Mouse (Mus musculus): ENCODE results near the gene Ccdc78.

Gene Ccdc78

DNA sequence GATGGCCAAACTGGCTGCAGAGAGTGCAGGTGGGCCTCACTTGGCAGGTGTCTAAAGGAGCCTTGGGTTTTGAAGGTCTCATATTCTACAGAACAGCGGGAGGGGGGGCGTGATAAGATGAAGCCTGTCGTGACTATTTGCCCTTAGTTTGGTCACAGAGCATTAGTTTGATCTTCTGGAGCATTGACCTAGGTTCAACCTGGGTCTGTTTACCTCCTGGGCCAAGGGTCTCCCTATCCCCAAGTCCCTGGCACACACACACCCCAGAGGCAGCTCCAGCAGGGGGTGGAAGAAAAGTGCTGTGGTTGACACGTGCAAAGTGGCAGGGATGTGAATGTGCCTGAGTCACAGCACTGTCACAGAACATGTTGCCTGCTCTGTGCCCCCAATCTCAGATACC is 24.5 kb downstream of the Ccdc78 start:
- DNase-seq (ENCODE audit: low read depth), result no peak

DNA sequence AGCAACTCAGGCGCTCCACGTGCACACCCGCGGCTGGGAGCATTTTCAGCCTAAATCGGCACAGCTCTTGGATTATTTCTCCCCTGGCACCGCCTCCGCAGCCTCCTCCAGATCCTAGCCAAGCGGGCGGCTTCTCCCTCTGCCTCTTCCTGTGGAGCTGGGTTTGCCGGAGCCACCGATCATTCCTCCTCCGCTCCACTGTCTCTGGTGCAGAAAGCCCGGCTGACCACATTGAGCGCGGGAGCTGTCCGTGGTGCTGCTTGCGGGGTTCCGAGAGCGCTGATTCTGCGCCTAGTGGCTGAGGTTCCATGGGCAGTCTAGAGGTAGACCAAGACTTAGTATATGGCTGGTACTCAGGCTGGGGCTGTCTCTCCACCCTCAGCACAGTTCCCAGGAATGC is 27.1 kb downstream of the Ccdc78 start:
- DNase-seq (ENCODE audit: low read depth), result peak; percentile 26

DNA sequence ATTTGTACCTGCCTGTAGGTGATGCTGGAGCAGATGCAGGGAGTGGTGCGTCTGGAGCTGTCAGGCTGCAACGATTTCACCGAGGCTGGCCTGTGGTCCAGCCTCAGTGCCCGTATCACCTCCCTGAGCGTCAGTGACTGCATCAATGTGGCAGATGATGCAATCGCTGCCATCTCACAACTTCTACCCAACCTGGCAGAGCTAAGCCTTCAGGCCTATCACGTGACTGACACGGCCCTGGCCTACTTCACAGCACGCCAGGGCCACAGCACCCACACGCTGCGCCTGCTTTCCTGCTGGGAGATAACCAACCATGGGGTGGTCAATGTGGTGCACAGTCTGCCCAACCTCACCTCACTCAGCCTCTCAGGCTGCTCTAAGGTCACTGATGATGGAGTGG is 31.3 kb downstream of the Ccdc78 start:
- no peak for DNase-seq (ENCODE audit: low read depth)

DNA sequence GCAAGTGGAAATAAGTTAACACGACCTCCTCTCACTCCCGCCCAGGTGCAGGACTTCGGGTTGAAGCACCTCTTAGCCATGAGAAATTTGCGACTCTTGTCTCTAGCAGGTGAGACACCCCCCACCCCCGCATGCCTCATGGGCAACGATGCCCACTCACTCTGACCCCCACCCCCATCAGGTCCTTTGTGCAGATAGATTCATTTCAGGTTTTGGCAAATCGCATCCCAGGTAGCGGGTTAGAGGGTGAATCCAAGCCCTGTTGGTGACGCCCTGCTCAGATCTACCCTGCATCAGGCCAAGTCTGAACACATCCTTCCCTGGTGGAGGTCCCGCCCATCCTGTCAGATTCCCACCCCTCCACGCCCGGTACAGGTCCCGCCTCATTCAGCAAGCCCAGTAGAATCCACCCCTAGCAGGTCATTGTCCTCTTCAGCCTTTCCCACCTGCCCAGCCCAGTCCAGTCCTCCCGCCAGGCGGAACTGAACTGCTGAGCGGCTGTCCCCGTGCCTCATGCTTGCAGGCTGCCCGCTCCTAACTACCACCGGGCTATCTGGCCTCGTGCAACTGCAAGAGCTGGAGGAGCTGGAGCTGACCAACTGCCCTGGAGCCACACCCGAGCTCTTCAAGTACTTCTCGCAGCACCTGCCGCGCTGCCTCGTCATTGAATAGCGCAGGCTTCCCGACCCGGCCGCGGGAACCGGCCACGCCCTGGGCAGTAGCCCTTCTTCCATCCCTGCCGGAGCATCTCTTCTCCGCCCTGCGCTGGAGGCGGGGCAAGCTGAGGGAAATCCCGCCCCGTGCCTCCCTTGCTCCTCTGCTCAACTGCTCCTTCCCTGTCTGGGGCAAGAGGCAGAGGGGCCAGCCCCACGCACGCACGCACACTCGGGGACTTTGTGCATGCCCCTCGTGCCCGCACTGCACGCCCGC is 32.7 kb downstream of the Ccdc78 start:
- DNase-seq (ENCODE audit: low read depth), result no peak

DNA sequence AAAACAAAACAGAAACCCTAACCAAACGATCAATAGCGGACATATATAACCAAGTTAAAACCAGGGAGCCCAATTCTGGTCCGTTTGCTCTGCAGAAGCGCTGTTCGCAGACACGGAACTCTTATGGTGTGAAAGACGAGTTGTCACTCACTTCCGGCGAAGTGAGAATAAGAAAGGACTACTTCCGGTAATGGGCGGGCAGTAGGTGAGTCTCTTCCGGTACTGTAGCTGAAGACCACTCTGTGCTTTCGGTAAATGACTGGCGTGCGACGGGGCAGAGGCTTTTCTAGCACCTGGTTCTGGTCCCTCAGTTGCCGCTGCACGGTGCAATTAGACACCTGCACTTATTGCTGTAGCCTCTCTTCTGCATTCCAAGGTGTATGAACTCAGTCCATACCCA is 37.1 kb downstream of the Ccdc78 start, which contains the start of gene Wdr24:
Gene Wdr24, plus strand, starts transcription at position 176 of the 400 bp plus-strand sequence.
- peak; percentile 95 for DNase-seq (ENCODE audit: low read depth)

DNA sequence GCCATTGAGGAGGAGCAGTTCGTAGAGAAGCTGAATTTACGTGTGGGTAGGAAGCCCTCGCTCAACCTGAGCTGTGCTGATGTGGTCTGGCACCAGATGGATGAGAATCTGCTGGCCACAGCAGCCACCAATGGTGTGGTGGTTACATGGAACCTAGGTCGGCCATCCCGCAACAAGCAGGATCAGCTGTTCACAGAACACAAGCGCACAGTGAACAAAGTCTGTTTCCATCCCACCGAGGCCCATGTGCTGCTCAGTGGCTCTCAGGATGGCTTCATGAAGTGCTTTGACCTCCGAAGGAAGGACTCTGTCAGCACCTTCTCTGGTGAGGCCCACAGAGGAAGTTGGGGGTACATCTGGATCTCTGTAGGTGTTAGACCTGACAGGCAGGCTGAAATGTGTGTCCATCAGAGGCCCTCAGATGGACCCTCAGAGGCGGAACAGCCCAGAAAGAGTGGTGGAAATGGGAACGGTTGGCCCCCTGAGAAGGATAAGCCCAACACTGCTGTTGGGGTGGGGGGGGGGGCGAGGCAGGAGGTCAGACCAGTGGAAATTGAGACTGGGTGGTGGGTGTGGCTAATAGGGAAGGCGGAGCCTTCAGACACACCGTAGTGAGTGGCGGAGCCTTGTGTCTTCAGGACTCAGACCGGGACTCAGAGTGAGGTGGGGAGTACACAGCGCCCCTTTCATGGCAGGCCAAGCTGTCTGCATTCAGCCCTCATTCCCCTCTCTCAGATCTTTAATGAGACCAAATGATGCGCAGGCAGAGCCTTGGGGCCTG is 38.2 kb downstream of the Ccdc78 start:
- DNase-seq (ENCODE audit: low read depth), result no peak

DNA sequence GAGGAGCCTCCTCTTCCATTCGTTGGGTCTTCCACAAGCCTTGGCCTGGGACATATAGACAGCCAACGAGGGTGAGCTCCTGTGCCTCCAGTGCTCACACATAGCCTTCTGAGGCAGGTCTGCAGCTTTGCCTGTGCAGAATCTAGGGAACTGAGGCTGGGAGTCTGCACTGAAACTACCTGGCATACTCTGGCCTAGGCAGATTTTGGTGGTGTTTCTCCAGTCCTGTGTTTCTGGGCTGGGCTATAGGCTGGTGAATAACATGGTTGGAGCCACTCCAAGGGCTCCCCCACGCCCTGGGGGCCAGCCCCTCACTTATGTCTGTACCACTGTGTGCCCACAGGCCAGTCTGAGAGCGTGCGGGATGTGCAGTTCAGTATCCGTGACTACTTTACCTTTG is 38.9 kb downstream of the Ccdc78 start:
- DNase-seq (ENCODE audit: low read depth), result no peak

DNA sequence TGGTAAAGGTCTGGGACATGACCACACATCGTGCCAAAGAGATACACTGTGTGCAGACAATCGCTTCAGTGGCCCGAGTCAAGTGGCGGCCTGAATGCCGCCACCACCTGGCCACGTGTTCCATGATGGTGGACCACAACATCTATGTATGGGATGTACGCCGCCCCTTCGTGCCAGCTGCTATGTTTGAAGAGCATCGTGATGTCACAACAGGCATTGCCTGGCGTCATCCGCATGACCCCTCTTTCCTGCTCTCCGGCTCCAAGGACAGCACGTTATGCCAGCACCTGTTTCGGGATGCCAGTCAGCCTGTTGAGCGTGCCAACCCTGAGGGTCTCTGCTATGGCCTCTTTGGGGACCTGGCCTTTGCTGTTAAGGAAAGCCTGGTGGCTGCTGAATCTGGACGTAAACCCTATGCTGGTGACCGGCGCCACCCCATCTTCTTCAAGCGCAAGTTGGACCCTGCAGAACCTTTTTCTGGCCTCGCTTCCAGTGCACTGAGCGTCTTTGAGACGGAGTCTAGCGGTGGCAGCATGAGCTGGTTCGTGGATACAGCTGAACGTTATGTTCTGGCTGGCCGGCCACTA is 39.7 kb downstream of the Ccdc78 start:
- no peak for DNase-seq (ENCODE audit: low read depth)

DNA sequence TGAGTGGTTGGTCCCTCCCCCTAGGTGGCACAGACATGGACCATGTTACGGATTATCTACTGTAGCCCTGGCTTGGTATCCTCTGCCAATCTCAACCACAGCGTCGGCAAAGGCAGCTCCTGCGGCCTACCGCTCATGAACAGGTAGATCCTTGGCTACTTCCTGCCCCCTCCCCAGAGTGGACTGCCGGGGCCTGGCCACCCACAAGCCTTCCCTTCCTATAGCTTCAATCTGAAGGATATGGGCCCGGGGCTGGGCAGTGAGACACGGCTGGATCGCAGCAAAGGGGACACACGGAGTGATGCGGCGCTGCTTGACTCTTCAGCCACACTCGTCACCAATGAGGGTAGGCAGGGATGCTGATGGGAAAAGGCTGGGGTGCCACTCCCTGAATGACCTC is 40.6 kb downstream of the Ccdc78 start:
- DNase-seq (ENCODE audit: low read depth), result no peak

DNA sequence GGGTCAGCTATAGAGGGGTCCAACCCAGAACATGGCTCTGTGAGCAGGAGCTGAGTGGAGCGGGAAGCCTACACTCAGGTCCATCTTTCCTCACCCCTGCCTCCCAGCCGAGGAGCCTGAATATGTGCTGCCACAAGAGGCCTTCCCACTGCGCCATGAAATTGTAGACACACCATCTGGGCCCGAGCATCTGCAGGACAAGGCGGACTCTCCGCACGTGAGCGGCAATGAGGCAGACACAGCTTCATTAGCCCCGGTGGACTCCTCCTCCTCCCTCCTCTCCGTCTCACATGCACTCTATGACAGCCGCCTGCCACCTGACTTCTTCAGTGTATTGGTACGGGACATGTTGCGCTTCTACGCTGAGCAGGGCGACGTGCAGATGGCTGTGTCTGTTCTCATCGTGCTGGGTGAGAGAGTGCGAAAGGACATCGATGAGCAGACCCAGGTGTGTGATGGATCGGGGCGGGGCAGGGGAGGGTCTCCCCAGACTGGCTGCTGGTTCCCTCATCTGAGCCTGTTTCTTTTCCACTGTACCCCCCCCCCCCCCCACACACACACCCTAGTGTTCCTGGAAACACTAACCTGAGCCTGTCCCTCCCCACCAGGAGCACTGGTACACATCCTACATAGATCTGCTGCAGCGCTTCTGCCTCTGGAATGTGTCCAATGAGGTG is 41.3 kb downstream of the Ccdc78 start:
- no peak for DNase-seq (ENCODE audit: low read depth)

DNA sequence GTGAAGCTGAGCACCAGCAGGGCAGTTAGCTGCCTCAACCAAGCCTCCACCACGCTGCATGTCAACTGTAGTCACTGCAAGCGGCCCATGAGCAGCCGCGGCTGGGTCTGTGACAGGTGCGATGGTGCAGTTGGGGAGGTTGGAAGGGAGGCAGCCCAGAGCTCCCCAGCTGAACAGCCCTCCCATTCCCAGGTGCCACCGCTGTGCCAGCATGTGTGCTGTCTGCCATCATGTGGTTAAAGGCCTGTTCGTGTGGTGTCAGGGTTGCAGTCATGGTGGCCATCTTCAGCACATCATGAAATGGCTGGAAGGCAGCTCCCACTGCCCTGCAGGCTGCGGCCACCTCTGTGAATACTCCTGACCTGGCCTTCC is 41.8 kb downstream of the Ccdc78 start:
- no peak for DNase-seq (ENCODE audit: low read depth)

DNA sequence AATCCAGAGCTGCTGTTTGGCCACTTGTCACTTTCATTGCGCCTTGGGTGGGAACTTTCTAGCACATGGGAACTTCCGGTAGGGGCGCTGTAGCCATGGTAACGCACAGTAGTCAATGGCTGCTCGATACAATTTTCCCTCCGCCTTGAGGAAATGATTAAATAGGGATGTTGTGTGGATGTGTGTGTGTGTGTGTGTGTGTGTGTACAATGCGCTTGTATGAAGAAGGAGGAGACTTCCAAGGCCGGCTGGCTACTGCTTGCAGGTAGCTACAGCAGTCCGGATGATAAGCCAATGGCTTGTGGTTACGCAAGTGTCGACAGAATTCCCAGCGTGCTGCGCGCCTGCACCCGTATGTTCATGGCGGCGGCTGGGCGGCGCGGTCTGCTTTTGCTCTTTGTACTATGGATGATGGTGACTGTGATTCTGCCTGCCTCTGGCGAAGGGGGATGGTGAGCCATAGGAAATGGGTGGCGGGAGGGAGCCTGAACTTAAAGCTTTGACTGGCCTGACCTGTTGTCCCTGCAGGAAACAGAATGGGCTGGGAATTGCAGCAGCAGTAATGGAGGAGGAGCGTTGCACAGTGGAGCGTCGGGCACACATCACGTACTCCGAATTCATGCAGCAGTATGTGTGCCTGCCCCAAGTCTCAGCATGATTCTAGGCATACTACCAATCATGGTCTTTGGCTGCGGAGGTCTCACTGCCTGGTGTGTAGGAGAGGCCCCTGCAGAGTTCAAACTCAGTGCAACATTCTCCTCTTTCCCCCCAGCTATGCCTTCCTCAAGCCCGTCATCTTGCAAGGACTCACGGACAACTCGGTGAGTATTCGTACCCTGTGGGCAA is 42.6 kb downstream of the Ccdc78 start, which contains the start of gene Jmjd8:
Gene Jmjd8, plus strand, starts transcription at position 156 of the 846 bp plus-strand sequence.
- no peak for DNase-seq (ENCODE audit: low read depth)

DNA sequence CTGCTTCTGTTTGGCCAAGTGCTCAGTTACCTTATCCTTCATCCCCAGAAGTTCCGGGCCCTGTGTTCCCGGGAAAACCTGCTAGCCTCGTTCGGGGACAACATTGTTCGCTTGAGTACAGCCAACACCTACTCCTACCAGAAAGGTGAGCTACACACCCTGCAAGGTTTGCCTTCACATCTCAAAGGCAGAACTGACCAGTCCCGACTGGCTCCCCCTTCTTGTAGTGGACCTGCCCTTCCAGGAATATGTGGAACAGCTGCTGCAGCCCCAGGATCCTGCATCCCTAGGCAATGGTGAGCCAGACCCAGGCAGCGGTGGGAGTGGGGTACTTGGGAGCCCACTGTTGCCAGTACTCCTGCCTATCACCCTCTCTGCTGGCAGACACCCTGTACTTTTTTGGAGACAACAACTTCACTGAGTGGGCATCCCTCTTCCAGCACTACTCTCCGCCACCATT is 43.2 kb downstream of the Ccdc78 start:
- DNase-seq (ENCODE audit: low read depth), result no peak

DNA sequence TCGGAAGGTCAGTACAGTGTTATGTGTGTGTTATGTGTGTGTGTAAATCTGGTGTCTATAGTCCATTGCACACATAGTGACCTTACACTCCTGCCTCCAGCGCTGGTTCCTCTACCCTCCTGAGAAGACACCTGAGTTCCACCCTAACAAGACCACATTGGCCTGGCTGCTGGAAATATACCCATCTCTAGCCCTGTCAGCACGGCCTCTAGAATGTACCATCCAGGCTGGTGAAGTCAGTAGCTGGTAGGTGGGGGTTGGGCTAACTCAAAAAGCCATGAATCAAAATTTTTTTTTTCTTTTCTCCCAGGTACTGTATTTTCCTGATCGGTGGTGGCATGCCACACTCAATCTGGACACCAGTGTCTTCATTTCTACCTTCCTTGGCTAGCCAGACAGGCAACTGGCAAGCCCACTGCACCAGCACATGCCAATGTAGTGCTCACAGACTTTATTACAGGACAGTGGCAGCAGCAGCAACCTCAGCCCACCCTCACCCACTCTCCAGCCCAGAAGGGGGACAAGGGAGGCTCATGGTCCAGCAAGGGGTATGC is 43.9 kb downstream of the Ccdc78 start:
- DNase-seq (ENCODE audit: low read depth), result no peak

DNA sequence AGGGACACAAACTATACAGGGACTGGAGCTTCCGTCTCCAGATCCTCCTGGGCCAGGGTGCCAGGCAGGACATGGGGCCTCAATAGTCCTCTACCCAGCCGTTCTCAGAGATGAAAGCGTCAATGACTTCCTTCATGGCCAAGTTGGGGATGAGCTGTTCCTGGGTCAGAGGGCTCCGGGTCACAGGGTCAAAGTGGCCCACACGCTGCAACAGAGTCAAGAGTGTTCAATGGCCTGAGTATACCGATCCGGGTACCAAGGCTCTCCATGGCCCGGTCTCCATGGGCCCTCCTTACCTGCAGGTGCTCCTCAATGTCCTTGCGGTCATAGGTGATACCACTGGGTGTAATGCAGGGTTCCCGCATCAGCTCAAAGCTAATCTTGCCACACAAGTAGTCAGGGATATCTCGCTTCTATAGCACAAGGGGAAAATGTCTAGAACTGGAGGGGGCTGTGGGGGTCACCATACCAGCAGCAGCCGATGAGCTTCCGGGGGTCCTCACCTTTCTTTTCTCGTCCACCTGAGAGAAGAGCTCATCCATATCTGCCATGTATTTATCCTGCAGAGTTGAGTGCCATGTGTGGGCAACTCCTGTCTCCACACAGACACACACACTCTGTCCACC is 44.5 kb downstream of the Ccdc78 start:
- DNase-seq (ENCODE audit: low read depth), result no peak

DNA sequence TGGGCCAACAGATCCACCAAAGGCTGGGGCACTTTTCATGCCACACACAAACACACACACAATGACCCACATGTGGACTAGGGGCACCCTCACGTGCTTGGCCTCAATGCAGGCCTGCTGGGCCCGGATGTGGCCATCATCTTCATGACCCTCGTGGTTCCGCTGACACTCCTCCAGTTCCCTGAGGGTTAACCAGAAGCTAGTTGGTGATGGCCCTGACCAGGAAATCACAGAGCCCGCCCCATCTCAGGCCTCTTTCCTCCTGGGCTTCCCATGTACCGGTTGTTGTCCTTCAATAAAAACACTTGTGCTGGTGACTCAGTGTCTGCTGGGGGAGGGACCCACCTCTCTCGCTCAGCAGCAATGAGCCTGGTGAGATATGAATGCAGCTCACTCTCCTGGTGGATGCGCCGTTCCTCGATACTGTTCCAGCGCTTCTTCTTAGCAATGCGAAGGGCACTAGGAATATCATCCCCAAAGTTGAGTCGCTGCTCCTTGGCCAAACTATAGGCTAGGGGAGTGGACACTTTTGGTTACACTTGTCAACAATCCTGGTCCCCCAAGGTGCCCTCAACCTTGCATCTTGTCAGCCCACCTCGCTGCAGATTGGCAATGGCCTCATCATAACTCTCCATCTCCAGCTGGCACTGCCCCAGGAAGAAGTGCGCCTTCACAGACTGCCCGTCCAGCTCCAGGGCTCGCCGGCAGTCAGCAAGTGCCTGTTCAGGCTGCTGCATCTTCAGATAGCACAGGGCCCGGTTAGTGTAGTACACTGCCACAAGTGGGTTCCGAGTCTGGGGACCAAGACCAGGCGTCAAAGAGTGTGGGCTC is 45.3 kb downstream of the Ccdc78 start:
- peak; percentile 80 for DNase-seq (ENCODE audit: low read depth)

DNA sequence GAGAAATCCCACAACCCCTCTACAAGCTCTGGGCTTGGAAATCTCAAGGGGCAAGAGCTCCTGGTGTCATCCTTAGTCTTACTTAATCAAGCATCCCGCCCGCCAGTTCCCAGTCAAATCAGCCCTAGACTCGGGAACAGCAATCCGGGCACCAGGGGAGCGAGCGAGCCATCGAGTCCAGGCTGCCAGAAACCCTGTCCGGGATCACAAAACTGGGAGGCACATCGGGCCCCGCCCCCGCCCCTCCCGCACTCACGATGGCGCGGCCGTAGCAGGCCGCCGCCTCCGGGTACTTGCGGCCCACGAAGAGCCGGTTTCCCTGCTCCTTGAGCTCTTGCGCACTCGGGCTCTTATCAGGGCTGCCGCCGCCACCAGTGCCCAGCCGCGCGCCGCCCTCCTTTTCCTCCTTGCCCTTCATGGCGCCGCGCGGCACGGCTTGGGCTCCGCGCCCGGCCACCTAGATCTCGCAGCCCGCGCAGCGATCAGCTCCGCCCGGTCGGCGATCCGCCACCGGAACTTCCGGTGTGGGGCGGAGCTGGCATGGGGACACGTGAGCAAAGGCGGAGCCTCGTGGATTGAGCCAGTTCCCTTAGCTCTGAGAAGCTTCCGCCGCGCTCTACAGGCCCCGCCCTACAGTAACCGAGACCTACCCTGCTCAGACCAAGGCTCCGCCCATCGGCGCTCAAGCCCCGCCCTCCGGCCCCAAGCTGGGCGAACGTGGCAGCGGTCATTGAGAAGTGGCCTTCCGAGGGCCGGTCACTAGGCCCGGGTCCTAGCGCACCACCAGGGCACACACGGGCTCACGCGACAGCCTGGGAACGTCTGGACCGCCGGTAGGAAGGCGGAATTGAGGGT is 46.3 kb downstream of the Ccdc78 start:
- peak; percentile 100 for DNase-seq (ENCODE audit: low read depth)

DNA sequence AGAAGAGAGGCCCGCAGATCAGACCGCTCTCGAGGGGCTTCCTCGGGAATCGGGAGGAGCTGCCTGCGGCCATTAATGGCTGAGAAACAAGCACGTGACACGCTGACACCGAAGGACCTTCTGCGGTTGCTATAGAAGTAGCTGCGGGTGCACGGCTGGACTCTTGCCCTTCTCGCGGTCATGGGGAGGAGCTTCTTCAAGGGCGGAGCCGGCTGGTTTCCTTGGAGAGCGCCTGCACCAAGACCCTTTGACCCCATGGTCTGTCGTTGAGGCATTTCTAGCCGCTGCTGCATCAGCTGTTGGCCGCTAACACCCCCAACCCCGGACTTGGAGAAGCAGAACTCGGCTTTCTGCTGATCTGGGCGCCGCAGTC is 46.9 kb downstream of the Ccdc78 start, which contains the start of gene Stub1:
Gene Stub1, minus strand, starts transcription at position 114 of the 373 bp plus-strand sequence.
- DNase-seq (ENCODE audit: low read depth), result peak; percentile 99
